Mouse (Mus musculus) liver, embryonic 15.5 days (tissue): ENCODE measurements around the gene Cacna1c. TPM values are rescaled to one million over a fixed set of nuclear protein-coding genes. Genes with fewer than 3 reads are reported as not detected.

Source experiments
- ATAC-seq: fragments of 200-750 bp; cut with Nextera tagmentation; 2 replicates; pipeline ENCODE4 v1.8.0; 2017; ENCODE audit warnings: moderate number of reproducible peaks, mild to moderate bottlenecking, moderate library complexity; ENCODE audit not compliant: insufficient read depth
- H3K27ac ChIP-seq: fragments of 300-500 bp; sonication (generic); replicated peaks from 2 replicates; pipeline ENCODE4 v1.5.1; 2015; ENCODE audit warnings: mild to moderate bottlenecking, inconsistent platforms
- H3K27me3 ChIP-seq: fragments of 300-500 bp; sonication (generic); 2 replicates; pipeline ENCODE4 v1.6.1; 2015; ENCODE audit warnings: mild to moderate bottlenecking, inconsistent platforms
- H3K36me3 ChIP-seq: fragments of 300-500 bp; sonication (generic); replicated peaks from 2 replicates; pipeline ENCODE4 v1.6.1; 2015; ENCODE audit warnings: moderate library complexity, mild to moderate bottlenecking, inconsistent platforms
- H3K4me1 ChIP-seq: fragments of 300-500 bp; sonication (generic); replicated peaks from 2 replicates; pipeline ENCODE4 v1.6.1; 2015; ENCODE audit warnings: inconsistent platforms
- H3K4me2 ChIP-seq: fragments of 300-500 bp; sonication (generic); 2 replicates; pipeline ENCODE4 v1.6.1; 2015; ENCODE audit warnings: moderate library complexity, mild to moderate bottlenecking, inconsistent platforms
- H3K4me3 ChIP-seq: fragments of 300-500 bp; sonication (generic); replicated peaks from 2 replicates; pipeline ENCODE4 v1.5.1; 2015; ENCODE audit warnings: mild to moderate bottlenecking, inconsistent platforms
- H3K9ac ChIP-seq: fragments of 300-500 bp; sonication (generic); 2 replicates; pipeline ENCODE4 v1.6.1; 2015; ENCODE audit warnings: moderate library complexity, mild to moderate bottlenecking, inconsistent platforms
- H3K9me3 ChIP-seq: fragments of 300-500 bp; sonication (generic); replicated peaks from 2 replicates; pipeline ENCODE4 v1.6.1; 2016; ENCODE audit warnings: inconsistent platforms
- WGBS: fragments of 180-500 bp; shearing (Covaris S2); methylation state at CpG from one replicate; pipeline ENCODE4 v1.1.7; 2015; ENCODE audit warnings: mixed read lengths; ENCODE audit not compliant: insufficient replicate concordance; 5-methylcytosine and 5-hydroxymethylcytosine counted together
- polyA plus RNA-seq: library from polyadenylated mRNA; unstranded; fragments of >200 nt; fragmentation: Nextera tagmentation; extraction: Ambion mirVana; gene quantifications from 2 replicates; pipeline ENCODE4 v1.2.1, GENCODE M21; 2015

The Cacna1c gene
- polyA plus RNA-seq, 1 experiment from 2014 or later, result 0.41 TPM

GRCm38 (mm10) chr6:119052366-119052765 lies 143.9 kb downstream of the Cacna1c start:
- H3K36me3 ChIP-seq, result no peaks in the 10 kb centered on the region
- no peak overlapping the region for H3K9ac ChIP-seq
- no peak for ATAC-seq
- WGBS, result 73% methylated on average over 15 of the region's 15 CpGs
- H3K4me2 ChIP-seq, result no peak overlapping the region
- H3K27me3 ChIP-seq, result peaks cover 12% of the 10 kb centered on the region; the same call in 1 of the 2 replicates
- no peaks in the 10 kb centered on the region for H3K4me1 ChIP-seq
- no peak overlapping the region for H3K27ac ChIP-seq
- H3K4me3 ChIP-seq, result no peak overlapping the region
- H3K9me3 ChIP-seq, result no peaks in the 10 kb centered on the region

GRCm38 (mm10) chr6:119051721-119052120 lies 144.5 kb downstream of the Cacna1c start:
- Histone ChIP-seq H3K9me3 (no peaks in the 10 kb centered on the region), H3K4me2 (no peak overlapping the region), H3K4me1 (no peaks in the 10 kb centered on the region), H3K27ac (no peak overlapping the region), H3K9ac (no peak overlapping the region), H3K4me3 (no peak overlapping the region), H3K36me3 (no peaks in the 10 kb centered on the region), H3K27me3 (peaks cover 12% of the 10 kb centered on the region; the same call in 1 of the 2 replicates)
- 50% methylated on average over 2 of the region's 2 CpGs for WGBS
- ATAC-seq, result no peak

DNA sequence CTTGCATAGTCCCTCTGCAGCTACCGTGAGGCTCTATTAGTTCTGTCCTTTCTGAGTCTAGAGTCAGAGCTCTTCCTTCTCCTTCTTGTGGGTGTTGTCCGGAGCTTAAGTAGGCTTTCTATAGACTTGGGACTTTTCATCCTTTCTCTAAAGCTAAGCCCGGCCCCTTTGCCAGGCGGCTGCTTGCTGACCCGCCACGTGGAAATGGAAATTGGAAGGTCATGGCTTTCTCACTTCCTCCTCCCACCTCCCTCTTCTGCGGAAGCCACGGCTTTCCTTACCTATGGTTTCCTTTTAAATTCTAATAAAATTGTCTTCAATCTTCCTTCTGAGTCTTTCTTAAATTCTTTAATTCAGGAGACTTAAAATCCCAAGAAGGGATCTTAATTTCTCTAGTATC lies 148.9 kb downstream of the Cacna1c start:
- Histone ChIP-seq H3K4me1 (no peaks in the 10 kb centered on the region), H3K4me3 (no peak overlapping the region), H3K9me3 (no peaks in the 10 kb centered on the region), H3K27ac (no peak overlapping the region), H3K4me2 (no peak overlapping the region), H3K36me3 (no peaks in the 10 kb centered on the region), H3K27me3 (peaks cover 5% of the 10 kb centered on the region), H3K9ac (no peak overlapping the region)
- whole genome bisulfite sequencing, result 64% methylated on average over 8 of the region's 8 CpGs
- no peak for ATAC-seq

DNA sequence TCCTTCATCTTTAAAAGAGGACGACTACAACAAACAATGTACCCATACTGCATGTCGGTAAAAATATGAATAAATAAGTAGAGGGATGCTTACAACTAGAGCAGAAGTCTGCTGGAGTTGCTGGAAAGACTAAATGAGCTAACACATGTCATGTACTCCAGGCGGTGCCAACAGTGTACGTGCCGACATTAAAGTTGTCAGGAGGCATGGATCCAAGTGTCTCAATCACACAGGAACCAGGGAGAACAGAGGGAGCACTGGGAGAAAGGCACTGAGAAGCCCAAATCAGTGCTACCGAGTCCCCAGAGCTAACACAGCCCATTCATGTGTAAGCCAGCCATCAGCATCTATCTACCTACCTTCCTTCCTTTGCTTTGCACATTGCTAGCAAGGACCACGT lies 150.7 kb downstream of the Cacna1c start:
- H3K4me1 ChIP-seq, result no peaks in the 10 kb centered on the region
- H3K9me3 ChIP-seq, result no peaks in the 10 kb centered on the region
- 65% methylated on average over 7 of the region's 7 CpGs for WGBS
- no peak overlapping the region for H3K27ac ChIP-seq
- no peak for ATAC-seq
- peaks cover 5% of the 10 kb centered on the region for H3K27me3 ChIP-seq
- no peak overlapping the region for H3K9ac ChIP-seq
- no peak overlapping the region for H3K4me2 ChIP-seq
- H3K36me3 ChIP-seq, result no peaks in the 10 kb centered on the region
- H3K4me3 ChIP-seq, result no peak overlapping the region

DNA sequence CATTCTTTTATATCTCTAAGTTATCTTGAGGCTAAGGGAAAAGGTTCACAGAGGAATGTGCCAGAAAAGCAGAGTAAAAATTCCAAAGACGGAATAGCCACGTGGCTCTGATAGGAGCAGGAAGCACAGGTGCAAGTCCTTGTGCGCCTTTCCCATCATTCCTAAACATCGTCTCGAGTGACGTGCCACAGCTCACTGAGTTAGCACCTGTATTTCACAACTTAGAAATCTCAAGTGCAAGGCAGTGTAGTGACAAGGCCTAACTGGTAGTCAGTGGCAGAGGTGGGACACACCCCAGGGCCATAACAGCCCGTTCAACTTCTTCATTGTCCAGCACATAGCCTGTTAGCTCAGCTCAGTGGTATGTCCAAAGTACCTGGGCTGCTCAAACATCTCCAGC lies 152.1 kb downstream of the Cacna1c start:
- peaks cover 5% of the 10 kb centered on the region for H3K27me3 ChIP-seq
- no peaks in the 10 kb centered on the region for H3K36me3 ChIP-seq
- H3K27ac ChIP-seq, result no peak overlapping the region
- H3K9me3 ChIP-seq, result no peaks in the 10 kb centered on the region
- H3K4me1 ChIP-seq, result no peaks in the 10 kb centered on the region
- no peak for ATAC-seq
- H3K4me3 ChIP-seq, result no peak overlapping the region
- no peak overlapping the region for H3K9ac ChIP-seq
- H3K4me2 ChIP-seq, result no peak overlapping the region
- WGBS, result 71% methylated on average over 7 of the region's 7 CpGs

DNA sequence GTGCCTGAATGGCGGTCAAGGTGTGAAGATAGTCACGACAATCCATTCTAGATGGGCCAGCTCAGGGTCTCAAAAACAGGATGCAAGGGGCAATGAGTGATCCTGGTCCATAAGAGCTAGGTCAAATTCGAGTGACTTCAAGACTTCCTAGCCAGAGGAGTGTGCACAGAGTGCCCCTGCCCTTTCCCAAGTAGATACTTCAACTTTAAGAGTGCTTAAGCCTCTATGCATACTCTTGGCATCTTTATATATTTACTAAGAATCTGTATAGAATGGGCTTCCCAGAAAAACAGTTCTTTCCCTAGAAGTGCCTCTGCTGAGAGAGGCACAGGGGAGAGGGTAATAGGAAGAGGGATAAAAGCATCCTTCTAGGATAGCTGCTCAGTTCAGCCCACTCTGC lies 153.4 kb downstream of the Cacna1c start:
- H3K9ac ChIP-seq, result no peak overlapping the region
- 44% methylated on average over 3 of the region's 3 CpGs for WGBS

DNA sequence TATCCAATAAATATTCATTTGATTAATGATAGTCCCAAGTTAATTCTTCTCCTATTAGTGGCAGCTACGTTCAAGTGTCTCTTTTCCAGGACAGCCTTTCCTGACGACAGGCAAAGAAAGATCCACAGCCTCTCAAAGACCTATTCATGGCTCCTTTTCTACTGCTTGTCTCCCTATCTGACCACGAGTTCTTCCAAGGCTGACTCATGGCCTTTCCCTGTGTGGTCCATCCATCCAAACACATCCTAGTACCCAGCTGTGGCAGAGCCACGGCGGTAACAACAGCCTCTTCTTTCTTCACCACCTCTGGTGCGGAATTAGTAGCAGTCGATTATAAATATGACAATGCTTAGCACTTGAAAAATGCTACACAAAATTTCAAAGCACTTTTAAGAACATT lies 155.3 kb downstream of the Cacna1c start:
- Histone ChIP-seq H3K4me1 (no peaks in the 10 kb centered on the region), H3K4me3 (no peak overlapping the region), H3K9ac (no peak overlapping the region), H3K27ac (no peak overlapping the region), H3K27me3 (peaks cover 5% of the 10 kb centered on the region), H3K36me3 (no peaks in the 10 kb centered on the region), H3K4me2 (no peak overlapping the region), H3K9me3 (no peaks in the 10 kb centered on the region)
- ATAC-seq, result no peak
- 58% methylated on average over 7 of the region's 7 CpGs for WGBS

More for the DNA sequence above, 153.4 kb downstream of the Cacna1c start:
- no peak for ATAC-seq
- Histone ChIP-seq H3K36me3 (no peaks in the 10 kb centered on the region), H3K4me2 (no peak overlapping the region), H3K9me3 (no peaks in the 10 kb centered on the region), H3K27ac (no peak overlapping the region), H3K4me3 (no peak overlapping the region), H3K4me1 (no peaks in the 10 kb centered on the region), H3K27me3 (peaks cover 5% of the 10 kb centered on the region)

DNA sequence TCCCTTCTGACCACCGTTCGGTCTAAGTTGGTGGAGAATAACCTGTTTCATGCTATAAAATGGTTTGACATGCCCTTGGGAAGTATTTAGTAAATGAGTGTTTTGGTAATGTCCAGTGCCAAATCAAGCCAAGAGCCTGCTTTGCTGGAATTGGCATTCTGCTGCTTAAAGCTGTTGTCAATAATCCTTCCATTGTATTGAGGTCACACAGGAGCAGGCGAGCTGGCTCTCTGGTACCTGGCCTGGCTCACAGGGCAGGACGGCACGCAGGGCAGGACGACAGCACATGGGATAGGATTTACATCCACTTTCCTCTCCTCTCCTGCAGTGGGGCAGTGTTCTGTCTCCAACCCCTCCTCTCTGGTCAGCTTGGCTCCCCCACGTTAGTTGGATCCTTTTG lies 156.4 kb downstream of the Cacna1c start:
- 68% methylated on average over 7 of the region's 7 CpGs for WGBS
- Histone ChIP-seq H3K9ac (no peak overlapping the region), H3K9me3 (no peaks in the 10 kb centered on the region), H3K27me3 (no peaks in the 10 kb centered on the region; the same call in 1 of the 2 replicates), H3K36me3 (no peaks in the 10 kb centered on the region), H3K4me3 (no peak overlapping the region), H3K27ac (no peak overlapping the region), H3K4me2 (no peak overlapping the region), H3K4me1 (no peaks in the 10 kb centered on the region)
- no peak for ATAC-seq

- Histone ChIP-seq H3K4me3 (no peak overlapping the region), H3K4me2 (no peak overlapping the region), H3K9me3 (no peaks in the 10 kb centered on the region), H3K4me1 (no peaks in the 10 kb centered on the region), H3K36me3 (no peaks in the 10 kb centered on the region), H3K27ac (no peak overlapping the region), H3K9ac (no peak overlapping the region), H3K27me3 (no peaks in the 10 kb centered on the region; the same call in 1 of the 2 replicates)
- ATAC-seq, result no peak
- 63% methylated on average over 5 of the region's 5 CpGs for WGBS
Observed at GRCm38 (mm10) chr6:119039293-119039692, 156.9 kb downstream of the Cacna1c start.

- no peak for ATAC-seq
- H3K27ac ChIP-seq, result no peak overlapping the region
- H3K36me3 ChIP-seq, result no peaks in the 10 kb centered on the region
- H3K9me3 ChIP-seq, result no peaks in the 10 kb centered on the region
- no peak overlapping the region for H3K4me3 ChIP-seq
- no peaks in the 10 kb centered on the region; the same call in 1 of the 2 replicates for H3K27me3 ChIP-seq
- H3K4me2 ChIP-seq, result no peak overlapping the region
- WGBS, result 62% methylated on average over 6 of the region's 6 CpGs
- H3K4me1 ChIP-seq, result no peaks in the 10 kb centered on the region
- no peak overlapping the region for H3K9ac ChIP-seq
Observed at GRCm38 (mm10) chr6:119037815-119038214, 158.4 kb downstream of the Cacna1c start.

GRCm38 (mm10) chr6:119037047-119037446 lies 159.2 kb downstream of the Cacna1c start:
- H3K4me2 ChIP-seq, result no peak overlapping the region
- no peak overlapping the region for H3K27ac ChIP-seq
- H3K27me3 ChIP-seq, result no peaks in the 10 kb centered on the region; the same call in 1 of the 2 replicates
- no peak overlapping the region for H3K9ac ChIP-seq
- no peaks in the 10 kb centered on the region for H3K9me3 ChIP-seq
- ATAC-seq, result no peak
- no peaks in the 10 kb centered on the region for H3K4me1 ChIP-seq
- H3K36me3 ChIP-seq, result no peaks in the 10 kb centered on the region
- 71% methylated on average over 2 of the region's 2 CpGs for WGBS
- H3K4me3 ChIP-seq, result no peak overlapping the region

DNA sequence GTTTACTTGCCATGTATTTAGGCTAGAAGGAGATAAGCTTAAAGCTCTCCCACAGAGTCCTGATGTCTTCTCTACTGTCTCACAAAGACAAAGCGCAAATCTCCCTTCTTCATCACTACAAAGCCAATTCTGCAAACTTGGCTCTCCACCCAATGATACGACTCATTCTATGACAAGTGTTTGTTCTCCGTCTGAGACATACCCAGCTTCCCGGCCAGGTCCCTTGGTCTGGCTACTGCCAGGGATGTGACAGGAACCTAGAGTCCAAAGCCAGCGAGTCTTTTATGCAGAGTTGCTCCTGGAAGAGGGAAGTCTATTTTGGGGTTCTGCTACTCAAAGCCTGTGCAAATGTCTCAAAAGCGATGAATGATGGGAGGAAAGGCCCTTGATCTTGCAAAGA lies 160.9 kb downstream of the Cacna1c start:
- ATAC-seq, result no peak
- no peaks in the 10 kb centered on the region for H3K4me1 ChIP-seq
- H3K4me2 ChIP-seq, result no peak overlapping the region
- 52% methylated on average over 6 of the region's 6 CpGs for WGBS
- no peaks in the 10 kb centered on the region for H3K9me3 ChIP-seq
- H3K9ac ChIP-seq, result no peak overlapping the region
- no peaks in the 10 kb centered on the region for H3K36me3 ChIP-seq
- no peak overlapping the region for H3K27ac ChIP-seq
- no peak overlapping the region for H3K4me3 ChIP-seq
- no peaks in the 10 kb centered on the region; the same call in 1 of the 2 replicates for H3K27me3 ChIP-seq
